Mouse (Mus musculus) small intestine, adult 2 months (tissue): ENCODE measurements around the gene Mast1. TPM values are rescaled to one million over a fixed set of nuclear protein-coding genes. Genes with fewer than 3 reads are reported as not detected.
A peak's percentile ranks its signal among the peaks of the same experiment; 100 is the strongest.

Experiments
- H3K27ac ChIP-seq: fragments of 200-500 bp; 2 replicates; pipeline ENCODE4 v1.5.1; 2012; ENCODE audit warnings: low read depth, low read length, control low read depth, inconsistent platforms; ENCODE audit not compliant: insufficient read depth
- H3K27me3 ChIP-seq: fragments of 200-500 bp; 2 replicates; pipeline ENCODE4 v1.6.1; 2012; ENCODE audit warnings: mild to moderate bottlenecking, moderate library complexity, low read length, inconsistent platforms; ENCODE audit not compliant: control insufficient read depth, insufficient read depth
- H3K36me3 ChIP-seq: fragments of 200-500 bp; 2 replicates; pipeline ENCODE4 v1.6.1; 2012; ENCODE audit warnings: mild to moderate bottlenecking, low read length, control low read depth, inconsistent platforms; ENCODE audit not compliant: control insufficient read depth, insufficient read depth
- H3K4me1 ChIP-seq: fragments of 200-500 bp; 2 replicates; pipeline ENCODE4 v1.6.1; 2012; ENCODE audit warnings: low read length, inconsistent platforms, mixed read lengths; ENCODE audit not compliant: control insufficient read depth, insufficient read depth, insufficient read length
- H3K4me3 ChIP-seq: fragments of 200-500 bp; 2 replicates; pipeline ENCODE4 v1.5.1; 2012; ENCODE audit warnings: low read depth, mild to moderate bottlenecking, control low read depth, inconsistent platforms, low read length, moderate library complexity
- CTCF ChIP-seq: fragments of 200-500 bp; IDR thresholded peaks from 2 replicates; pipeline ENCODE4 v1.5.1; 2012; ENCODE audit warnings: low read depth, mild to moderate bottlenecking, control low read depth, inconsistent platforms, low read length, moderate library complexity, mixed read lengths; ENCODE audit not compliant: insufficient replicate concordance, insufficient read length; ENCODE audit errors: extremely low read depth
- POLR2A ChIP-seq: fragments of 200-500 bp; IDR thresholded peaks from 2 replicates; pipeline ENCODE4 v1.6.1; 2012; ENCODE audit warnings: low read depth, mild to moderate bottlenecking, control low read depth, inconsistent platforms, low read length, moderate library complexity
- WGBS: fragments of 180-500 bp; shearing (Covaris S2); methylation state at CpG from one replicate; pipeline ENCODE4 v1.1.7; 2018; 5-methylcytosine and 5-hydroxymethylcytosine counted together
- polyA plus RNA-seq: library from polyadenylated mRNA; depleted of rRNA; stranded (reverse); fragments of >200 nt; gene quantifications from 2 replicates; pipeline ENCODE4 v1.2.3, GENCODE M21; 2012

Gene Mast1
- polyA plus RNA-seq, 1 experiment = 0.71 TPM

DNA sequence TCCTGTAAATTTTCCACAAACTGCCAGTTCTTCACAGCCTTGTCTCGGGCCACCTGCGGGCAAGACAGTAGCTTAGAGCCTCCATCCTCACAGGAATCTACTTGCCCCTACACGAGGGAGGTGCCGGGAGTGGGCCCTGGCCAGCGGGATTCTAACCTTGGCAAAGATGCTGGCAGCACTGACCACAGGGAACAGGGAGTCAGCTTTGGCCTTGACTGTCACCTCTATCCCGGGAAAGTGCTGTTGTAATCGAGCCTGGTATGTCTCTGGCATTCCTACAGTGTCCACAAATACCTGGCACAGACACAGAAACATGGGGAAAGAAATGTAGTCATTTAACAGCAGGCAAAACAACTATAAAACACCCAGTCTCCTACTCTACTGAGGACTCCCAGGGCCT lies 22.7 kb upstream of the Mast1 start:
- H3K4me3 ChIP-seq = no peak overlapping the region
- WGBS = 83% methylated on average over 7 of the region's 7 CpGs
- H3K36me3 ChIP-seq = peaks cover 5% of the 10 kb centered on the region; the same call in 1 of the 2 replicates
- TF ChIP-seq CTCF (no peak), POLR2A (no peak)
- no peaks in the 10 kb centered on the region for H3K4me1 ChIP-seq
- H3K27ac ChIP-seq = no peak overlapping the region
- H3K27me3 ChIP-seq = no peaks in the 10 kb centered on the region

DNA sequence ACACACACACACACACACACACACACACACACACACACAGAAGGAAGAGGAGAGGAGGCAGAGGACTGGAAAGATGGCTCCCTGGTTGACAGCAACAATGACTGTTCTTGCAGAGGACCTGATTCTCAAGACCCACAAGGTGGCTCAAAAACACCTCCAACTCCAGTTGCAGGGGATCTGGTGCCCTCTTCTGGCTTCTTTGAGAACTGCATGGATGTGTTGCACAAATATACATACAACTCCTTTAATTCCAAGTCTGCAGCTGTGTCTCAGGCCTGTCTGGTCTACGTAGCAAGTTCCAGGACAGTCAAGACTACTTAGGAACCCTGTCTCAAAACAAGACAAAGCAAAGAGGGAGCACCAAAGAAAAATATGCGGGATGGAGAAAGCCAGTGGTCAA lies 19.6 kb upstream of the Mast1 start:
- Histone ChIP-seq H3K36me3 (peaks cover 2% of the 10 kb centered on the region; the same call in 1 of the 2 replicates), H3K4me1 (peaks cover 3% of the 10 kb centered on the region; the same call in 1 of the 2 replicates), H3K27ac (no peak overlapping the region), H3K27me3 (no peaks in the 10 kb centered on the region), H3K4me3 (no peak overlapping the region)
- 58% methylated on average over 2 of the region's 2 CpGs for WGBS
- no peak for TF ChIP-seq POLR2A
- peak; percentile 55; the same call in 1 of the 2 replicates for TF ChIP-seq CTCF

DNA sequence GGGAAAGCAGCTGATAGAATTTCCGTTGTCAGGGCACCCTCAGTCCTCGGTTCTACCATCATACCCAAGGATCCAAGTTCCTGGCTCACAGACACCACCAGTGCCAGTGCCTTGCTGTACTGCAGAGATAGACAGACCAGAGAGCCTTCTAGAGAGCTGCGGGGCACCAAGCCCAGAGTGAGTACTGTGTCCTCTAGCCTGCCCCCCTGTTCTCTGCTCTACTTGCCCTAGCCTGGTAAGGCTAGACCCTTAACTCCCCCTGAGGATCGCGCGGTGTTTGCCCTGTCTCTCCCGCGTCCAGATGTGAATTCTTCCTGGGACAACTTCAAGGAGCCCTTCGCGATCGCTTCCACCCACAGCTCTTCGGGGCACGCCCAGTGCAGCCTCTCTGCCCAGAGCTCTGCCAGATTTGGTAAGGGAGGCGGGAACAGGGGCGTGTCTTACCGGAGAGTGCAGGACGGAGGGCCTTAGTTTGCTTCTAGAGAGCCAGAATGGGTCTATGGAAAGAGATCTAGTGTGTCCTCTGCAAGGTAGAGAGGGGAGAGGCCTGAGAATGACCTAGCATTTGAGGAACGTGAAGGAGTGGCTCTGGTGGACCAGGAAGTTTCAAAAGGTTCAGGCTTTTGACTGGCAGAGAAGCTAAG lies 15.6 kb upstream of the Mast1 start:
- peaks cover under 1% of the 10 kb centered on the region; the same call in 1 of the 2 replicates for H3K36me3 ChIP-seq
- no peak for TF ChIP-seq CTCF
- no peak for TF ChIP-seq POLR2A
- peaks cover 12% of the 10 kb centered on the region for H3K27me3 ChIP-seq
- 6% methylated on average over 18 of the region's 18 CpGs for WGBS
- no peak overlapping the region for H3K27ac ChIP-seq
- H3K4me3 ChIP-seq = peak overlapping the region; percentile 26; the same call in 1 of the 2 replicates
- H3K4me1 ChIP-seq = peaks cover 3% of the 10 kb centered on the region; the same call in 1 of the 2 replicates

DNA sequence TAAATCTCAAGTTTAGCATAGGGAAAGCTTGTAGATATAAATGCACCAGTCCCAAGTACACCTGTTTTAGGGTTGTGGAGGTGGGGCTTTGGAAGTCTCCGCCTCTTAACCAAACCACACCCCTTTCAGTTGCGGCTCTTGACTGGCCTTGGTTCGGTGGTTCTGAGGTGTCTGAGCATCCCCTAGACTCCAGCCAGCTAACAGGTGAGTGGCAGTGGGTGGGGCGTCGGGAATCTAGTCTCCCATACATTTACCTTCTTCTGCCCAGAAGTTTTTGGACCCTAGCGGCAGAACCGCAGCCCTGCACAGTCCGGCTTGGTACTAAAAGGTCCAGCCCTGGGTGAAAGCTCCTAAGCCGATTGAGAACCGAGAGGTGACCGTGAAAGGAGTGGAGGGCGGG lies 12.6 kb upstream of the Mast1 start:
- 25% methylated on average over 12 of the region's 12 CpGs for WGBS
- peaks cover 6% of the 10 kb centered on the region for H3K4me1 ChIP-seq
- H3K27ac ChIP-seq = no peak overlapping the region
- H3K27me3 ChIP-seq = peaks cover 39% of the 10 kb centered on the region
- H3K4me3 ChIP-seq = no peak overlapping the region
- H3K36me3 ChIP-seq = no peaks in the 10 kb centered on the region
- TF ChIP-seq POLR2A (no peak), CTCF (no peak)

DNA sequence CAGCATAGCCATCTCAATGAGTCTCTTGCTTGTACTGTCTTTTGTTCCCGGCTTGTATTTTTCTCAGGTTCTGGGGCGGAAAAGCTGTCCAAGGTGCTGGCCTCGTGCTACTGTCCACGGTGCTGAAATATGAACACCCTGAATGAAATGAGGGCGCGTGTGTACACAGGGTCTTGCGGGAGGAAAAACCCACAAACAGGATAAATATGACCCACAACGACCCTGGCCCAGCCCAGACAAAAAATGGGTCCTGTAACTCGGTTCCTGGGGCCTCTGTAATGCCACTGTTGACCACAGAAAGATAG lies 10.0 kb upstream of the Mast1 start:
- Histone ChIP-seq H3K27ac (no peak overlapping the region), H3K4me1 (peaks cover 3% of the 10 kb centered on the region; the same call in 1 of the 2 replicates)
- 10% methylated on average over 9 of the region's 9 CpGs for WGBS

DNA sequence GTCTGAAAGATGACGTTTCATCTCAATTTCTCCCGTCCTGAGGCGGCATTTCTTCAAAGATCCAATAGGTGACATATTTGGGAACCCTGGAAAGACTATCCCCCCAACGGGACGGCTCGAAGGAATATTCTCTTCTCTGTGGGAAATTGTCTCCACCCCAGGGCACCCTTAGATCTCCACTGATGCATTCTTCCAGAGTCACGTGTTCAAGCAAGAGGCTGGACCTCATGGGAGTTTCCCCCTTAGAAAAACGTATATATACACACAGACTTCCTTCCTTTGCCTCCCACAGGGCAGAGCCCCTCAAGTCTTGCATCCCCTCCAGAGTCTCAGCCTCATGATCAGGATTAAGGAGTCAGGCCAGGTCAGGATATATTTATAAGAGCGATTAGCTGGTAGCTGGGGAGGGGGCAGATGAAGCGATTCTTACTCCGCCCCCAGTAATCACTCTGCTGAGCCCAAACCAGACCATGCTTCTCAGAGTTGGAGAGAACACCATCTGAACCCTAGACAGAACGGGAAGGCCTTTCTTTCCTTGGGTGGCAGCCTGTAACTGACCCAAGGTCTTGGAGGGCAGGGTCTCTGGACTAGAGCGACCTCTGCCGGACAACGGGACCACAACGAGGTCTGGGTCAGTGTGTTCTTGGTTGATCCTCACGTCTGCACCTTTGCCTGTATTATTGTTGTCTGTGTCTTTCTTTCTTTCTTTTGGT lies 9.5 kb upstream of the Mast1 start, which contains the start of gene Rtbdn:
Gene Rtbdn (plus strand): TSS at position 464 of the 713 bp plus-strand sequence.
- TF ChIP-seq POLR2A (no peak), CTCF (peak; percentile 34; the same call in 1 of the 2 replicates)
- Histone ChIP-seq H3K4me3 (peak within 1 kb of the TSS; percentile 26), H3K4me1 (peaks cover 3% of the 10 kb centered on the region; the same call in 1 of the 2 replicates), H3K27me3 (peaks cover 46% of the 10 kb centered on the region), H3K36me3 (no peaks in the 10 kb centered on the region), H3K27ac (no peak within 1 kb of the TSS)
- 12% methylated on average over 17 of the region's 17 CpGs for WGBS

More for the DNA sequence above, 10.0 kb upstream of the Mast1 start:
- no peaks in the 10 kb centered on the region for H3K36me3 ChIP-seq
- H3K4me3 ChIP-seq = no peak overlapping the region
- no peak for TF ChIP-seq CTCF
- no peak for TF ChIP-seq POLR2A
- H3K27me3 ChIP-seq = peaks cover 46% of the 10 kb centered on the region
